Mouse (Mus musculus): ENCODE results near the gene Nedd9. TPM values are rescaled to one million over a fixed set of nuclear protein-coding genes. Genes with fewer than 3 reads are reported as not detected.
A peak's percentile ranks its signal among the peaks of the same experiment; 100 is the strongest.

Gene Nedd9
- polyA plus RNA-seq, 1 experiment from 2014 or later, result 15.8 TPM

DNA sequence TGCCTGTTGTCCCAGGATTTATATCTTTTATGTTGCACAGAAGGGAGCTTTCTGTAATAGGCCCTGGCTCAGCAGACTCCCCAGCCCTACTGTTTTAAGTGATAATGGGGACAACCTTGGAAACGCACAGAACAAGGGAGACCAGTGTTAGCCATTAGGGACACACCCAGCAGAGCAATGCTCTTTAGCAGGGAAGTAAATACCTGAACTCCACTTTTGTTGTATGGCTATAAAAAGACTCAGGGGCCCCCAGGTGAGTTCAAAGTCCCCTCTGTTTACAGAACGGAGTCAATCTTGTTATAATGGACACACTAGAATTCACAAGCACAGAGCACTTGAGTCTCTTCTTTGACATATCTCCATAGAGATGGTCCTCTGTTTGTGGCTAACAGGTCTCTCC is 28.5 kb downstream of the Nedd9 start:
- WGBS, result 66% methylated on average over 2 of the region's 2 CpGs

DNA sequence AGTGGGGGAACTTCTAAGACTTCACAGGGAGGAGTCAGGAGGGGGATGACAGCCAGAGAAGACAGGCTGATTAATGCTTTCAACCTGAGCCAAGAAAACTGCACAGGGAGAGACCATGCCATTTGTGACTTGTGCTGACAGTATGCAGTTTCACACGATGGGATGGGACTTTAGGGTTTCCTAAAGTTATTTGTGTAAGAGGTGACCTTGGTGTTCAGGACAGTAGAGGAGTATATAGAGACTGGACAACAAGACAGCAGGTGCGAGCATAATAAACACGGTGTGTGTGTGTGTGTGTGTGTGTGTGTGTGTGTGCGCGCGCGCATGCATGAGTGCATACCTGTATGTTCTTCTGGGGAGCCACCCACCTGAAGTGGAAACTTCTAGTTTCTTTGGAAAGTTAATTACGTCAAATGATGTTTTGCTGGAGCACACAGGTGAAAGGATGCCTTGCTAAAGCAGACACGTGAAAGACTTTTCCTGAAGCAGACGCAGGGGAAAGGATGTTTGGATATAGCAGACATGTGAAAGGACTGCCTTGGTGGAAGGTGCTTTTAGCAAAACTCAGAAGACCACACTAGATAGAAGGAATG is 29.3 kb downstream of the Nedd9 start:
- Histone ChIP-seq H3K36me3 (no peaks in the 10 kb centered on the region), H3K4me3 (no peak overlapping the region), H3K27ac (no peak overlapping the region), H3K27me3 (ENCODE audit: insufficient read depth, poor library complexity, severe bottlenecking) (peaks cover 79% of the 10 kb centered on the region), H3K4me1 (peaks cover 25% of the 10 kb centered on the region), H3K9me3 (no peaks in the 10 kb centered on the region)
- DNase-seq (ENCODE audit: low spot score), result no peak
- WGBS, result 82% methylated on average over 10 of the region's 10 CpGs

More for the DNA sequence above, 28.5 kb downstream of the Nedd9 start:
- no peak overlapping the region for H3K27ac ChIP-seq
- H3K4me1 ChIP-seq, result peaks cover 25% of the 10 kb centered on the region
- no peak for DNase-seq (ENCODE audit: low spot score)
- no peaks in the 10 kb centered on the region for H3K36me3 ChIP-seq
- no peak overlapping the region for H3K4me3 ChIP-seq
- H3K27me3 ChIP-seq (ENCODE audit: insufficient read depth, poor library complexity, severe bottlenecking), result peaks cover 72% of the 10 kb centered on the region
- no peaks in the 10 kb centered on the region for H3K9me3 ChIP-seq

DNA sequence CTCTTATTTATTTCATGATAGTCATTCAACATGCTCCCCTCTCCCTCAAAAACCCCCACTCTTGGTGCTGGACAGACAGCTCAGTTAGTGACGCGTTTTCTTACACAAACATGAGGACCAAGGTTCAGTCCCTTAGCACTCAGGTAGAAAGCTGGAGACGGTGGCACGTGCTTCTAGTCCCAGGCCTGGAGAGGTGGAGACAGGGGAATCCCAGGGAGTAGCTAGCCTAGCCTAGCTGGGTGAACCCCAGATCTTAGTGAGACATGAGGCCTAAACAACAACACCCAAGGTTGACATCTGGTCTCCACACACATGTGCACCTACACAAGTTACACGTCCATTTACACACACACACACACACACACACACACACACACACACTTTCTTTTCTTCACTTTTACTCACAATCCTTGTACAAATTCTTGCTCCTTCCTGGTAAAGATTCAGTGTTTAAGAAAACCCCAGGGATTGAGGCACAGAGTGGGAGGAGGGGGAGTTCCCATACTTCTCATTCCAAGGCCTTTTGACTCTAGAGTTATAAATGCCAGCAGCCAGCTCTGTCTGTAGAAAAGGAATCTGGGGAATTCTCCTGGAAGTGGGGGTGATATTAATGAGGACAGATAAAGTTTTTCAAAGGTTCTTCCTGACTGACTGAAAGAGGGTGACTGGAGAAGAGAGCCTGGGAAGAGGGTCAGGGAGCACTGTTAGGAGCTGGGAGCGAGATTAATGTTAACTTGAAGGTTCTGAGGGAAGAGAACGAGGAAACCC is 29.9 kb downstream of the Nedd9 start:
- Histone ChIP-seq H3K4me3 (no peak overlapping the region), H3K9me3 (no peaks in the 10 kb centered on the region), H3K27me3 (ENCODE audit: insufficient read depth, poor library complexity, severe bottlenecking) (peaks cover 80% of the 10 kb centered on the region), H3K4me1 (peaks cover 25% of the 10 kb centered on the region), H3K36me3 (no peaks in the 10 kb centered on the region), H3K27ac (peak overlapping the region; percentile 70; the same call in 1 of the 2 replicates)
- no peak for DNase-seq (ENCODE audit: low spot score)
- WGBS, result 47% methylated on average over 7 of the region's 7 CpGs

DNA sequence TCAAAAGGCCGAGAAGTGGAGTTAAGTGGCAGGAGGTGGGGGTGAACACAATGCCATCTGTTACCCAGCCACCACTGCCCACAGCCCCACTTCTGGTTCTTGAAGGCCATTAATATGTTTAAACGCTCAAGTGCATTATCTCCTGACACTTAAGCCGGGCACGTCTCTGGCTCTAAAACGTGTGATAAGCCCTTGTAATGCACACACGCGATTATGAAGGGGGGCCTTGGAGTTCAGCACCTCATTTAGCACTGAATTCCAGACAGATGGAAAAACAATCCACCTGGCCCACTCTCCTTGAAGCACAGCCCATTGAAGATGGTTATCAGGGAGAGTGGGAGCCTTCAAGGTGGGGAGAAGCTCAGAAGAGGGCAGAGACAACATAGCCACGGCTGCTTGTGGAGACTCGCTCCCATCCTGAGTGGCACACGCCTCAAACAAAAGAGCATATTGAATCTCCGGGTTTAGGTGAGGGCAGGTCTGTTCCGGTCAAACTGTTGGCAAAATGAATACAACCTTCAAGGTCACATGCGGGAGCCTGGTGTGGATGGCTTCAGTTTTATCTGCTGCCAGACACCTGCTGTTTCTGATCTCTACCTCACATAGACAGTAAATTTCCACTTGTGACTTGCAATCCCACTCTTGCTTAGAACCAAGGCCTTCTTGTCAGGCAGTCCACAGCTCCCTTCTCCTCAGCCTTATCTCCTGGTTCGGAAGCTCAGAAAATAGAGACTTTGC is 30.7 kb downstream of the Nedd9 start:
- H3K36me3 ChIP-seq, result no peaks in the 10 kb centered on the region
- H3K4me1 ChIP-seq, result peaks cover 25% of the 10 kb centered on the region
- peaks cover 82% of the 10 kb centered on the region for H3K27me3 ChIP-seq (ENCODE audit: insufficient read depth, poor library complexity, severe bottlenecking)
- H3K27ac ChIP-seq, result no peak overlapping the region; the same call in 1 of the 2 replicates
- H3K9me3 ChIP-seq, result no peaks in the 10 kb centered on the region
- WGBS, result 35% methylated on average over 14 of the region's 14 CpGs
- no peak overlapping the region for H3K4me3 ChIP-seq
- DNase-seq (ENCODE audit: low spot score), result no peak

DNA sequence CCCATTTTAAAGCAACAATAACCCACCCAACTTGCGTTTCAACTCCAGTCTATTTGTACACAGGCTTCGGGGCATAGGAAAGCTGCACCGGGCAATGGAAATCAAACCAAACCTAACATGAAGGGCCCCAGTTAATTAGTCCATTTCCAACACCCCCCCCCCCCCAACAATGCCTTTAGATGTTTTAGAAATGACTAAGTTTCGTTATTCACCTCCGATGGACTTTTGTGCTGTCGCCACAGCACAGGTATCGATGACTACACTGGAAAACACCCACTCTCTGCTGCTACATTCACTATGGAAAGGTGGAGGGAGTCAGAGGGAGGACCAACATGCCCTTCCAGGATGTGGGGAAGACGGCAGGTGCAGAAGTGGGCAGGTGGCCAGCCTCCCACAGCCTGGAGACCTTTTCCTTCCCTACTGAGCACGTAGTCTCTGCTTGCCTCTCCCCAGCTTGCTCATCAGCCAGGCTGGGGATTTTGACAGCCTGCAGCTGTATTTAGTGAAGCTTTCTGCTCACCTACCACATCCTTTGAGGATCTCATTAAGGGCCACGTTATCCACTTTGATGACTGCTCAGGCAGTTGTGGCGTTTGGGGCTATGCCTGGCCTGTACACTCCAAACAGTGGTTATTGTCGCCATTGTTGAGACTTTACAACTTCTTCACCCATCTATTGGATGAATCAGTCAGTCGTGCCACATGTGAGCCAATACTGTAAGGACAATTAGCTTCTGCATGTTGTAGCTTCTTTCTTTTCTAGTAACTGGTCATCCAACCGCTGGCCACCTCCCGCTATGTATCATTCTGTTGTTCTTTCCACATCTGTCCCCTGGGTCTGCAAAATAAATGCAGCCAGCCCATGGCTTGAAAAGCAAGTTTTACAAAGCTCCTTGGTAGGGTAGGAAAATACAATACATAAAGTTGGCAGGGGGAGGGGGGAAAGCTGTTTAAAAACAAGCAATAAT is 33.7 kb downstream of the Nedd9 start:
- Histone ChIP-seq H3K9me3 (no peaks in the 10 kb centered on the region), H3K27me3 (ENCODE audit: insufficient read depth, poor library complexity, severe bottlenecking) (peaks cover 82% of the 10 kb centered on the region), H3K27ac (no peak overlapping the region), H3K36me3 (no peaks in the 10 kb centered on the region), H3K4me1 (peaks cover 29% of the 10 kb centered on the region), H3K4me3 (no peak overlapping the region)
- DNase-seq (ENCODE audit: low spot score), result no peak
- 87% methylated on average over 15 of the region's 15 CpGs for WGBS

DNA sequence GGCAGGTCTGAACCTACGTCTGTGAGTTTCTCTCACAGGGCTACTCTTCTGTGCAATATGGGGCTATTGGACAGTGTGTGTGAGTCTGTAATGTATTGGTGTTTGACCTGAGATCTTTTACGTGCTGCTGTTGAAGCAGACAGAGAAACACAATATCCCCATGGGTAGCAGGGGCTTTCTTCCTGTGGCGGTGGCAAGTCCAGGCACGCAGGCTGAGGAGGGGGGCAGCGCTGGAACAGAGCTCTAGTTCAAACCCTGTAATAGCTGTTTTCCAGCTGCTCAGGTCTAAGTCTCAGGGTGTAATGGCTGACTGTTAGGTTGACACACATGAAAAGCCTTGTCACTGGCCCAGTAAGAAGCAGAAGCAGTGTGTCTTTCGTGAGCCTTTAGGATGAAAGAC is 36.3 kb downstream of the Nedd9 start:
- 0 out of 2 replicates have a peak overlapping the region, but pooled peaks have one; percentile 16 for H3K27ac ChIP-seq

DNA sequence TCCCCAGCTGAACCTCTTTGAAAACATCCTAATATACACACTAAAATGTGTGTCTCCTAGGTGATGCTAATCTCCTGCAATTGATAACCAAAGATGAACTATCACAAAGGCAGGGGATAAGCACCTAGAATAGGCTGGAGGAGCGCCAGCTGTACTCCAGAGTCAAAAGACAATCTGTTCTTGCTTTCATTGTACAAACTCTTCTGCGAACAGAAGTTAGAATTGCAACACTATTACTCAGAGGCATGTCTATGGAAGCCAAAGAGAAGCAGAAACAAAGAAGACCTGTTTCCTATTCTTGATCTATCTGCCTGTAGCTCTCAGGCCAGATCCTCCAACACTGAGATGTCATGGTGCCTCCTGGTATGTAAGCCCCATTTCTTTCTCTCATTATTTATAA is 38.0 kb downstream of the Nedd9 start:
- DNase-seq (ENCODE audit: low spot score), result no peak
- no peak overlapping the region for H3K27ac ChIP-seq
- no peaks in the 10 kb centered on the region for H3K36me3 ChIP-seq
- peaks cover 4% of the 10 kb centered on the region; the same call in 1 of the 2 replicates for H3K4me1 ChIP-seq
- peaks cover 99% of the 10 kb centered on the region for H3K27me3 ChIP-seq (ENCODE audit: insufficient read depth, poor library complexity, severe bottlenecking)
- H3K9me3 ChIP-seq, result no peaks in the 10 kb centered on the region
- 78% methylated on average over 2 of the region's 2 CpGs for WGBS
- H3K4me3 ChIP-seq, result no peak overlapping the region

More for the DNA sequence above, 36.3 kb downstream of the Nedd9 start:
- Histone ChIP-seq H3K4me3 (no peak overlapping the region), H3K4me1 (peaks cover 6% of the 10 kb centered on the region; the same call in 1 of the 2 replicates), H3K36me3 (no peaks in the 10 kb centered on the region), H3K27me3 (ENCODE audit: insufficient read depth, poor library complexity, severe bottlenecking) (peaks cover 93% of the 10 kb centered on the region), H3K9me3 (no peaks in the 10 kb centered on the region)
- DNase-seq (ENCODE audit: low spot score), result no peak
- WGBS, result 75% methylated on average over 6 of the region's 6 CpGs

DNA sequence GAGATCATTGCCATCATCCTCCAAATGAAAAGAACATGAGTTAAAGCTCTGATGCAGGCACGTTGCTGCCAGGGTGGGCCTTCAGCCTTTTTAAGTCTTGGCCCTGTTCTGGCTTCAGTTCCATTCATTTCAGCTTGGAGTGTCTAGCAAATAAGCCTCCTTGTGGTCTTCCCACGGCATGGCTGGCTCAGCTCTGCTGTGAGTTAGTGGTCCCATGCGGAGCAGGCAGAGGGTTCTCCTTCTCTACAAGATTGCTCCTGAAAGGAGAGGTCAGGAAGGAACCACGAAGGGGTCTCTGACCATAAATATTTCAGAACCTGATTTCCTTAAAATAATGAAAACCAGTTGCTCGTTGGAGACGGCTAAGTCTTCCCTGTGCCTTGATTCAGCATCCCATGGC is 40.0 kb downstream of the Nedd9 start:
- Histone ChIP-seq H3K36me3 (no peaks in the 10 kb centered on the region), H3K27ac (no peak overlapping the region), H3K9me3 (no peaks in the 10 kb centered on the region), H3K4me1 (0 out of 2 replicates have a peak, but pooled peaks cover 4% of the 10 kb centered on the region), H3K4me3 (no peak overlapping the region), H3K27me3 (ENCODE audit: insufficient read depth, poor library complexity, severe bottlenecking) (peaks cover 100% of the 10 kb centered on the region)
- no peak for DNase-seq (ENCODE audit: low spot score)
- 77% methylated on average over 6 of the region's 6 CpGs for WGBS

DNA sequence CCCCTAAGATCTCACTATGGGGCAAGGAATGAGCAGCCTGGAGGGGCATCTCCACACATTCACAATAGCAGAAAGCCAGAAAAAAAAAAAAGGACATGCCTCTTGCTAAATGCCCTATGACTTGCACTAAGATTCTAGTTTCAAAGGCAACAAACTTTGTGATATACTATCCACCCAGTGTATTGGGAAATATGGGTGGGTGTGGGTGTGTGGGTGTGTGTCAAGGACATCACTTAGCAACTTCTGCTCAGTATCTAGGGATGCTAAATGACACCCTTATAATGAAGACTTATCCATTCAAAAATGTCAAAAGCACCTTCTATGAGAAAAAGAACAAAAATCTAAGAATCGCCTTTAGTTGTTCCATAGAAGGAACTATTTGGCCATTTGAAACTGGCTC is 40.6 kb downstream of the Nedd9 start:
- no peak overlapping the region for H3K4me3 ChIP-seq
- H3K36me3 ChIP-seq, result no peaks in the 10 kb centered on the region
- H3K4me1 ChIP-seq, result 0 out of 2 replicates have a peak, but pooled peaks cover 4% of the 10 kb centered on the region
- no peaks in the 10 kb centered on the region for H3K9me3 ChIP-seq
- no peak for DNase-seq (ENCODE audit: low spot score)
- H3K27ac ChIP-seq, result no peak overlapping the region
- H3K27me3 ChIP-seq (ENCODE audit: insufficient read depth, poor library complexity, severe bottlenecking), result peaks cover 98% of the 10 kb centered on the region
- 80% methylated on average over 1 of the region's 1 CpGs for WGBS

DNA sequence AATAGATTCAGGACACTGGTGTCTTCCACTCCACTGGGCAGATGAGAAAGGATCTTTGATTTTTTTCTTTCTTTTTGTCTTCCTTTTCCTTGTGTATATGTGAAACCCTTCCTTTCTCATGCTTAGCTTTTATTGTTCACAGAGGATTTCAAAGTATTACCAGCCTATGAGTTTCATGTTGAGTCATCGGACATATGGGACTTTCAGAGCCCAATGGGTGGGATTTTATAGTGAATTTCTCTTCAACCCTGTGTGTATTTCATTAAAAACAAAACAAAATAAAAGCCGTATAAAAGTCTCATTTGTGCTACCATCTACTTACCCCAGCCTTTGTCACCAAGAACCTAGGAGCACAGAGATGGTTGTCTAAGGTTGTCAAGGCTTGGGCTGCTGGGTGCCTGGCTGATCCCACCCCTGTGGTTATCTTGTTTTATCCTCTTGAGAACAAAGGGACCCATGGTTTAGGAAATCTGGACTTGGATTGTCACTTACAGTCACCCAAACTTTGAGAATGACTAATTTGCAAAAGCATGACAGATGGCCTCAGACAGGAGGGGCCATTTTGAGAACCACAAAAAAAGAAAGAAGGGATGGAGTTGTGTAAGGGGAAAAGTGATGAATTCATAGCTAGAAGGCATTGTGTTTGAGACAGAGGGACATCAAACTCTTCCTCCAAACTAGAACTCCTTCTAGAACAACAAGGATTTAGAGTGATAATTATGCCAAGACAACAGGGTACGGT is 41.9 kb downstream of the Nedd9 start:
- WGBS, result 85% methylated on average over 3 of the region's 3 CpGs
- DNase-seq (ENCODE audit: low spot score), result no peak
- H3K27me3 ChIP-seq (ENCODE audit: insufficient read depth, poor library complexity, severe bottlenecking), result peaks cover 87% of the 10 kb centered on the region

DNA sequence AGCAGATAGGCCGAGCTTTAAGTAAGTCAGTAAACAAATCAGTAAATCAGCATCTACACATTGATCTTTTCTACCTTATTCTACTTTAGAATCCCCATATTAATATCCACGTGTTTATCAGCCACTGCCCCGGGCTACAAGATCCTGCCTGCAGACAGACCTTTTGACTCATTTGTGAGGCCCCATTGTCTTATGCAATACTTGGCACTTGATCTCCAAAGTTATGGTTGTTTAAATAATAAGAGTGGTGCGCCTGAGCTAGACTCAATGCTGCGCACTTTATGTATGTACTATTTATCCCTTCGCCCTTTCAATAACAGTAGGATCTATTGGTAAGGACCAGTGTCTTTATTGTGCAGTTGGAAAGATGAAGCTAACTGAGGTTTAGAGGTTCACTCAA is 42.9 kb downstream of the Nedd9 start:
- WGBS, result 83% methylated on average over 6 of the region's 6 CpGs
- H3K9me3 ChIP-seq, result no peaks in the 10 kb centered on the region
- no peak for DNase-seq (ENCODE audit: low spot score)
- H3K4me1 ChIP-seq, result no peaks in the 10 kb centered on the region
- peaks cover 79% of the 10 kb centered on the region for H3K27me3 ChIP-seq (ENCODE audit: insufficient read depth, poor library complexity, severe bottlenecking)
- no peaks in the 10 kb centered on the region for H3K36me3 ChIP-seq
- no peak overlapping the region for H3K27ac ChIP-seq
- no peak overlapping the region for H3K4me3 ChIP-seq

More for the DNA sequence above, 41.9 kb downstream of the Nedd9 start:
- H3K4me3 ChIP-seq, result no peak overlapping the region
- no peaks in the 10 kb centered on the region for H3K4me1 ChIP-seq
- no peak overlapping the region for H3K27ac ChIP-seq
- H3K36me3 ChIP-seq, result no peaks in the 10 kb centered on the region
- H3K9me3 ChIP-seq, result no peaks in the 10 kb centered on the region

Data from heart, embryonic 10.5 days (tissue).